Mouse (Mus musculus): ENCODE measurements around the gene Clip4.

GRCm38 (mm10) chr17:71811070-71811469, 42.8 kb downstream of the Clip4 start:
- TF ChIP-seq CTCF (IDR thresholded peaks at IDR 0.05; ENCODE audit: low read depth, low read length), result no peak
- no peak for TF ChIP-seq TAL1 (conservative IDR thresholded peaks at IDR 0.05; ENCODE audit: low read depth, low read length)
- TF ChIP-seq GATA1 (IDR thresholded peaks at IDR 0.05; ENCODE audit: borderline replicate concordance, low read length), result no peak
- TF ChIP-seq POLR2AphosphoS5 (IDR thresholded peaks at IDR 0.05; ENCODE audit: insufficient replicate concordance, low read depth, low read length), result no peak
- no peak for TF ChIP-seq GATA2 (IDR thresholded peaks at IDR 0.05; ENCODE audit: borderline replicate concordance, low read depth, low read length)
